10 mouse cellular contexts compared by ENCODE assay signal in the genomic region with DNA sequence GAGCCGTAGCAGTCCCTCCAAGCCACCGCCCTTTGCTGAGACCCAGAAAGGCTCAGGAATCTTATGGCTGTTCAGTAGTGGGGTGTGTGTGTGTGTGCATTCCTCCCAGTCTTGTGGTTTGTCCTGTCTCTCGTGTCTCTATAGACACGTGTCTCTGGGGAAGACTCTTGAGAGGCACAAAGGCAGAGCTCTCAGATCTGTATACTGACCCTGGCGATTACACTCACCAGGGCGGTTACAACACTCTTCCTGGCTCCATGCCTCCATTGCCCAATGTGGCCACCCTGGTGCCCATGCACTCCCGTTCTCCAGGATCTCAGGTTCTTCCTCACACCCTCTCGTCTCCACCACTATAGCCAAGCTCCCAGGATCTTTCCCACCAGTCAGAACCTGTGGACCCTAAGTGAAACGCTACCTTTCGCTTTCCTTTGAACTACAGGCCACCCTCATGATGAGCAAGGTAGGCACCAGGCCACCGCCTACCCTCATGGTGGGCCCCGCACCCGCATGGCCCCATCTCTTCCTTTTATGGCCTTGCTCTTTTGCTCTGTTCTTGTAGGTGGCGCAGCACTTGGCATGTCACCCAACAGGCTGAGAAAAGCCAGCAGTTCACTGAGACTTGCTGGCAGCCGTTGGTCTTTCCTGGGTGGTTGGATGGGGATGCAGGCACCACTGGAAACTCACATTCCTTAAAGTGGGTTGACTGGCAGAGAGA.
DNase-seq lines count a peak whose midpoint lies in the region; ATAC-seq lines count a peak whose summit lies in the region.
"Had no signal": no experiment of that assay in that cellular context is flagged by ENCODE, and none has a peak within 500 bp of the region (broad histone marks: within the 10 kb centered on the region; RNA-seq: fewer than 3 reads in every experiment).

No protein-coding gene starts in this region.

- ATAC-seq in kidney, embryonic 16.5 days (ENCODE audit: low FRiP score, low TSS enrichment) = no peak

- no peak overlapping the region for H3K27ac ChIP-seq in kidney, embryonic 16.5 days (ENCODE audit: low read length)
- H3K27ac ChIP-seq: hindbrain, embryonic 12.5 days had no signal

- H3K36me3 ChIP-seq in kidney, embryonic 16.5 days (ENCODE audit: insufficient read depth, low read length) = peaks cover 19% of the 10 kb centered on the region

- H3K4me1 ChIP-seq in kidney, embryonic 16.5 days (ENCODE audit: insufficient read depth, low read length) = peaks cover 38% of the 10 kb centered on the region

- 86% methylated on average over 15 of the region's 15 CpGs for WGBS in kidney, embryonic 16.5 days

- peak; percentile 37 for DNase-seq in kidney, adult 18-20 months
- peak; percentile 66 for DNase-seq in R1 (ENCODE audit: low read depth, low spot score)
- peak; percentile 47 to 59 for DNase-seq in gastrocnemius, adult 8-10 months (ENCODE audit: low spot score in 2 of 2)
- DNase-seq in lung, postnatal 14 days = peak; percentile 69
- no peak for DNase-seq in frontal cortex, adult 2 months (ENCODE audit: extremely low spot score in 1 of 2, low spot score in 1 of 2)
- DNase-seq in spleen, postnatal 14 days (ENCODE audit: low spot score in 2 of 2) = no peak
- DNase-seq: right cerebral cortex, adult 18-20 months; thymus, postnatal 14 days had no signal

- H3K4me3 ChIP-seq in kidney, embryonic 16.5 days (ENCODE audit: low read length) = no peak overlapping the region
- H3K4me3 ChIP-seq: hindbrain, embryonic 12.5 days had no signal

- H3K9ac ChIP-seq in kidney, embryonic 16.5 days (replicated peaks; ENCODE audit: low read length) = no peak overlapping the region
- H3K9ac ChIP-seq: hindbrain, embryonic 12.5 days had no signal

- H3K27me3 ChIP-seq in kidney, embryonic 16.5 days (ENCODE audit: insufficient read depth, low read length) = no peaks in the 10 kb centered on the region
- H3K27me3 ChIP-seq: hindbrain, embryonic 12.5 days had no signal

- no peaks in the 10 kb centered on the region for H3K9me3 ChIP-seq in kidney, embryonic 16.5 days (ENCODE audit: low read length)
- H3K9me3 ChIP-seq: hindbrain, embryonic 12.5 days had no signal

- no peak overlapping the region for H3K4me2 ChIP-seq in kidney, embryonic 16.5 days (replicated peaks; ENCODE audit: low read depth, low read length)
- H3K4me2 ChIP-seq: hindbrain, embryonic 12.5 days had no signal

Comparison
In these comparisons a context has a peak if more than half of its experiments do, and no peak if none do; other contexts are left out.
1. DNase-seq: peak in kidney, adult 18-20 months (single experiment), R1 (single experiment), gastrocnemius, adult 8-10 months (2 of 2) and lung, postnatal 14 days (single experiment); none in frontal cortex, adult 2 months (0 of 2) and spleen, postnatal 14 days (0 of 2).